Mouse (Mus musculus): ENCODE data around the gene Tex101. TPM values are rescaled to one million over a fixed set of nuclear protein-coding genes. Genes with fewer than 3 reads are reported as not detected.
"Not testable (repeated sequence)": the region's sequence is repeated elsewhere in the genome, so short reads cannot be mapped to it uniquely, and the experiment has no call there.

The Tex101 gene
- total RNA-seq (2012; rRNA removed): not detected in 2 replicates
- not detected in 2 replicates for total RNA-seq (2014; rRNA removed)
- polyA plus RNA-seq (2012; ENCODE audit: insufficient read length, low read depth): not detected in 2 replicates

- H3K27ac ChIP-seq (ENCODE audit: insufficient read depth, low read depth): no peak within 1 kb of the TSS
- H3K4me2 ChIP-seq (ENCODE audit: insufficient read depth, low read depth, poor library complexity, severe bottlenecking): no peak within 1 kb of the TSS
- H3K4me3 ChIP-seq (replicated peaks in 1 of 3; ENCODE audit: low read depth in 2 of 3, low read length in 2 of 3, poor library complexity in 1 of 3): no peak within 1 kb of the TSS
- no peaks in the 10 kb centered on the region for H3K4me1 ChIP-seq (ENCODE audit: control insufficient read depth in 1 of 2, insufficient read depth in 2 of 2)
- H3K9me3 ChIP-seq (replicated peaks; ENCODE audit: low read length): peaks cover 7% of the 10 kb centered on the region
- in situ Hi-C loops (cut with MboI; ENCODE audit: low pct_ligation_motif_present, low pct_unique_long_range_greater_than_20kb, low sequenced_read_pairs) (no loop called here), dilution Hi-C loops (cut with MboI; ENCODE audit: extremely low pct_ligation_motif_present, extremely low pct_unique_long_range_greater_than_20kb, low sequenced_read_pairs) (no loop called here)
- no peak for DNase-seq (ENCODE audit: extremely low read depth)
- no peak for TF ChIP-seq SMC3 (IDR thresholded peaks at IDR 0.05; ENCODE audit: low read depth, low read length)
- no peak for TF ChIP-seq ELF1 (IDR thresholded peaks at IDR 0.05; ENCODE audit: low read depth, low read length)
- TF ChIP-seq NRF1 (IDR thresholded peaks at IDR 0.05; ENCODE audit: low read depth, low read length): no peak
- TF ChIP-seq EP300 (IDR thresholded peaks at IDR 0.05; ENCODE audit: low read length): no peak
- TF ChIP-seq MXI1 (IDR thresholded peaks at IDR 0.05; ENCODE audit: low read depth, low read length): no peak
- no peak for TF ChIP-seq ZKSCAN1 (IDR thresholded peaks at IDR 0.05; ENCODE audit: borderline replicate concordance, low read depth, low read length)
- H3K79me2 ChIP-seq (replicated peaks; ENCODE audit: control insufficient read depth, extremely low read depth, insufficient read depth, poor library complexity, severe bottlenecking): no peaks in the 10 kb centered on the region
- peaks cover 70% of the 10 kb centered on the region for H3K27me3 ChIP-seq (replicated peaks)
- H3K9ac ChIP-seq (ENCODE audit: insufficient read depth, low read depth): no peak within 1 kb of the TSS
- H3K36me3 ChIP-seq (replicated peaks in 1 of 2; ENCODE audit: control insufficient read depth in 1 of 2, insufficient read depth in 1 of 2, low read length in 1 of 2): no peaks in the 10 kb centered on the region
Measured at GRCm38 (mm10) chr7:24676575-24676974, at the start of gene Tex101. Tex101 (minus strand) TSS chr7:24676675.

DNA sequence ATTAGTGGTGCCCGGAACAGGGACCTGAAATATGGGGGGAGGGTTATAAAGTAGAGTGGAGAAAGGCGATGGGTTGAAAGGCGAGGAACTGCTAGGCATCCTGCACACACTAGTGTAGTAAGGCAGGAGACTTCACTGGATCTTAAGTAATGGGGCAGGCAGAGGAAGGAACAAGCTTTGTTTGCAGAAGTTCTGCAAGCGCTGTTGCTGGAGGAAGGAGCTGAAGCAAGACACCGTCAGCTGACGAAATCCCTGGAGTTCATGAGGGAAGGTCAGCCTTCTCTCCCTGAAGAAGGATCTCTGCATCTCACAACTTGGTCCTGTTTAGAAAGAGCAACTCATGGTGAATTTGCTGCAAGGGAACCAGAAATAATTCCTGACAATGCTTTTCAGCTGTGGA lies 38.6 kb upstream of the Tex101 start:
- no peak for DNase-seq (ENCODE audit: extremely low read depth)
- H3K36me3 ChIP-seq (replicated peaks in 1 of 2; ENCODE audit: control insufficient read depth in 1 of 2, insufficient read depth in 1 of 2, low read length in 1 of 2): no peaks in the 10 kb centered on the region
- H3K79me2 ChIP-seq (replicated peaks; ENCODE audit: control insufficient read depth, extremely low read depth, insufficient read depth, poor library complexity, severe bottlenecking): no peaks in the 10 kb centered on the region
- no peak overlapping the region for H3K27ac ChIP-seq (ENCODE audit: insufficient read depth, low read depth)
- H3K4me3 ChIP-seq (replicated peaks in 1 of 3; ENCODE audit: low read depth in 2 of 3, low read length in 2 of 3, poor library complexity in 1 of 3): no peak overlapping the region
- H3K4me2 ChIP-seq (ENCODE audit: insufficient read depth, low read depth, poor library complexity, severe bottlenecking): no peak overlapping the region
- peaks cover 53% of the 10 kb centered on the region for H3K27me3 ChIP-seq (replicated peaks)
- no peaks in the 10 kb centered on the region for H3K9me3 ChIP-seq (replicated peaks; ENCODE audit: low read length)
- H3K4me1 ChIP-seq (ENCODE audit: control insufficient read depth in 1 of 2, insufficient read depth in 2 of 2): no peaks in the 10 kb centered on the region
- in situ Hi-C loops (cut with MboI; ENCODE audit: low pct_ligation_motif_present, low pct_unique_long_range_greater_than_20kb, low sequenced_read_pairs): no loop called here
- H3K9ac ChIP-seq (ENCODE audit: insufficient read depth, low read depth): no peak overlapping the region
- dilution Hi-C loops (cut with MboI; ENCODE audit: extremely low pct_ligation_motif_present, extremely low pct_unique_long_range_greater_than_20kb, low sequenced_read_pairs): no loop called here
- TF ChIP-seq MAZ (IDR thresholded peaks at IDR 0.05; ENCODE audit: low read depth, low read length) (no peak), RCOR1 (conservative IDR thresholded peaks at IDR 0.05; ENCODE audit: low read depth, low read length) (no peak), ZNF384 (IDR thresholded peaks at IDR 0.05; ENCODE audit: low read depth, low read length) (no peak), TCF12 (IDR thresholded peaks at IDR 0.05; ENCODE audit: low read depth, low read length) (no peak), BHLHE40 (IDR thresholded peaks at IDR 0.05; ENCODE audit: low read depth, low read length) (no peak), ZKSCAN1 (IDR thresholded peaks at IDR 0.05; ENCODE audit: borderline replicate concordance, low read depth, low read length) (no peak), E2F4 (IDR thresholded peaks at IDR 0.05; ENCODE audit: insufficient replicate concordance, low read depth, low read length) (no peak)

DNA sequence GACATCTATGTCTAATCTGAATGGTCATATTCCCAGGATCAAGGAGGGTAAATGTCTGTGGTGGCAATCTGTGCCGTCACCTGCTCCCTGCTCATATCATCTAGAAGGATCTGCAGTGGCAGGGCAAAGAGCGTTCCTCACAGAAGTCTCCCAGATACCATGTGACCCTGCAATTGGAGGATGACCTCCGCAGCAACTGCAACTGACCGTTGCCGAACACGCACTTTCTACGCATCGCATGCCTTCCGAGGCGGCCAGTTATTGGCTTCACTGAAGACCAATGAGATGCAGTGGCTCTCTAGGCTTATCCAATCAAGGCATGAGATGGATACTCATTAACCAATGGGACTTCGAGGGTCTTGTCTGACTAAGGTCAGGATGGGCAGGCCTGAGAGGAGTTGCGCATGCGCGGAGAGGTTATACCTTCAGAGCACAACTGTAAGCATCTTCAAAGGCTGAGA lies 32.4 kb upstream of the Tex101 start, which contains the start of gene BC049730:
Gene BC049730 (plus strand): TSS at position 411 of the 461 bp plus-strand sequence.
- TF ChIP-seq NELFE (IDR thresholded peaks at IDR 0.05; ENCODE audit: low read depth, low read length) (no peak), CTCF (conservative IDR thresholded peaks at IDR 0.05 in 1 of 2, IDR thresholded peaks at IDR 0.05 in 1 of 2; ENCODE audit: low read depth in 2 of 2, low read length in 2 of 2) (no peak), CHD2 (IDR thresholded peaks at IDR 0.05; ENCODE audit: low read length) (no peak), E2F4 (IDR thresholded peaks at IDR 0.05; ENCODE audit: insufficient replicate concordance, low read depth, low read length) (no peak), MXI1 (IDR thresholded peaks at IDR 0.05; ENCODE audit: low read depth, low read length) (no peak), ZKSCAN1 (IDR thresholded peaks at IDR 0.05; ENCODE audit: borderline replicate concordance, low read depth, low read length) (no peak), MAZ (IDR thresholded peaks at IDR 0.05; ENCODE audit: low read depth, low read length) (no peak), EP300 (IDR thresholded peaks at IDR 0.05; ENCODE audit: low read length) (no peak), ZMIZ1 (IDR thresholded peaks at IDR 0.05; ENCODE audit: low read depth, low read length) (no peak), ZNF384 (IDR thresholded peaks at IDR 0.05; ENCODE audit: low read depth, low read length) (no peak), RCOR1 (conservative IDR thresholded peaks at IDR 0.05; ENCODE audit: low read depth, low read length) (no peak), POLR2A (IDR thresholded peaks at IDR 0.05; ENCODE audit: low read depth, low read length) (no peak)
- DNase-seq (ENCODE audit: extremely low read depth): no peak
- Histone ChIP-seq H3K36me3 (replicated peaks in 1 of 2; ENCODE audit: control insufficient read depth in 1 of 2, insufficient read depth in 1 of 2, low read length in 1 of 2) (no peaks in the 10 kb centered on the region), H3K9me3 (replicated peaks; ENCODE audit: low read length) (no peaks in the 10 kb centered on the region), H3K4me3 (replicated peaks in 1 of 3; ENCODE audit: low read depth in 2 of 3, low read length in 2 of 3, poor library complexity in 1 of 3) (no peak within 1 kb of the TSS), H3K79me2 (replicated peaks; ENCODE audit: control insufficient read depth, extremely low read depth, insufficient read depth, poor library complexity, severe bottlenecking) (no peaks in the 10 kb centered on the region), H3K4me1 (ENCODE audit: control insufficient read depth in 1 of 2, insufficient read depth in 2 of 2) (no peaks in the 10 kb centered on the region), H3K4me2 (ENCODE audit: insufficient read depth, low read depth, poor library complexity, severe bottlenecking) (no peak within 1 kb of the TSS), H3K27me3 (replicated peaks) (peaks cover 73% of the 10 kb centered on the region), H3K9ac (ENCODE audit: insufficient read depth, low read depth) (no peak within 1 kb of the TSS), H3K27ac (ENCODE audit: insufficient read depth, low read depth) (no peak within 1 kb of the TSS)
- dilution Hi-C loops (cut with MboI; ENCODE audit: extremely low pct_ligation_motif_present, extremely low pct_unique_long_range_greater_than_20kb, low sequenced_read_pairs) (no loop called here), in situ Hi-C loops (cut with MboI; ENCODE audit: low pct_ligation_motif_present, low pct_unique_long_range_greater_than_20kb, low sequenced_read_pairs) (no loop called here)

GRCm38 (mm10) chr7:24702841-24703240 lies 26.4 kb upstream of the Tex101 start:
- H3K36me3 ChIP-seq (replicated peaks in 1 of 2; ENCODE audit: control insufficient read depth in 1 of 2, insufficient read depth in 1 of 2, low read length in 1 of 2); DNase-seq (ENCODE audit: extremely low read depth); dilution Hi-C loops (cut with MboI; ENCODE audit: extremely low pct_ligation_motif_present, extremely low pct_unique_long_range_greater_than_20kb, low sequenced_read_pairs); in situ Hi-C loops (cut with MboI; ENCODE audit: low pct_ligation_motif_present, low pct_unique_long_range_greater_than_20kb, low sequenced_read_pairs); H3K79me2 ChIP-seq (replicated peaks; ENCODE audit: control insufficient read depth, extremely low read depth, insufficient read depth, poor library complexity, severe bottlenecking); H3K9ac ChIP-seq (ENCODE audit: insufficient read depth, low read depth); H3K4me3 ChIP-seq (replicated peaks in 1 of 3; ENCODE audit: low read depth in 2 of 3, low read length in 2 of 3, poor library complexity in 1 of 3); H3K27ac ChIP-seq (ENCODE audit: insufficient read depth, low read depth); H3K4me2 ChIP-seq (ENCODE audit: insufficient read depth, low read depth, poor library complexity, severe bottlenecking); H3K9me3 ChIP-seq (replicated peaks; ENCODE audit: low read length); H3K4me1 ChIP-seq (ENCODE audit: control insufficient read depth in 1 of 2, insufficient read depth in 2 of 2): not testable (repeated sequence)
- peaks cover 53% of the 10 kb centered on the region for H3K27me3 ChIP-seq (replicated peaks)
